In genomic region chr8:94904450-94905175, GRCm38 (mm10) we compare ENCODE assay signal across 8 mouse cellular contexts. TPM values are rescaled to one million over a fixed set of nuclear protein-coding genes. Genes with fewer than 3 reads are reported as not detected.
DNase-seq lines count a peak whose midpoint lies in the region; ATAC-seq lines count a peak whose summit lies in the region.

No protein-coding gene starts in this region.

- peak; percentile 62 for ATAC-seq in heart, embryonic 12.5 days (ENCODE audit: insufficient number of reproducible peaks, low FRiP score)
- ATAC-seq in lung, embryonic 16.5 days (ENCODE audit: low read depth), result peak; percentile 80
- ATAC-seq in granulocyte monocyte progenitor cell, adult 5-6 weeks (replicated peaks; ENCODE audit: poor library complexity, severe bottlenecking), result no peak

- H3K4me1 ChIP-seq in heart, embryonic 12.5 days (replicated peaks), result peaks cover 60% of the 10 kb centered on the region
- H3K4me1 ChIP-seq in lung, embryonic 16.5 days (replicated peaks; ENCODE audit: control insufficient read depth, insufficient read depth, low read length), result peaks cover 33% of the 10 kb centered on the region

- peak; percentile 55 to 69 for DNase-seq in cerebellum, postnatal 25 days
- no peak for DNase-seq in cerebellum, adult 8-10 months
- DNase-seq in cerebellum, postnatal 36 days, result peak; percentile 23 to 54
- peak; percentile 96 to 97 for DNase-seq in kidney, postnatal 25 days
- peak; percentile 75 for DNase-seq in right cerebral cortex, postnatal 4 days

- peaks cover 76% of the 10 kb centered on the region for H3K36me3 ChIP-seq in heart, embryonic 12.5 days
- H3K36me3 ChIP-seq in lung, embryonic 16.5 days (ENCODE audit: control insufficient read depth, insufficient read depth, low read length), result peaks cover 34% of the 10 kb centered on the region

- no peak overlapping the region; the same call in 1 of the 2 replicates for H3K4me2 ChIP-seq in heart, embryonic 12.5 days
- H3K4me2 ChIP-seq in lung, embryonic 16.5 days (ENCODE audit: low read depth, low read length), result 0 out of 2 replicates have a peak overlapping the region, but pooled peaks have one; percentile 13

- H3K9ac ChIP-seq in heart, embryonic 12.5 days, result peak overlapping the region; percentile 14; the same call in 1 of the 2 replicates
- peak overlapping the region; percentile 17 for H3K9ac ChIP-seq in lung, embryonic 16.5 days (ENCODE audit: low read length)

- no peak overlapping the region for H3K4me3 ChIP-seq in heart, embryonic 12.5 days
- no peak overlapping the region for H3K4me3 ChIP-seq in lung, embryonic 16.5 days (ENCODE audit: low read length)

- no peaks in the 10 kb centered on the region for H3K27me3 ChIP-seq in heart, embryonic 12.5 days (replicated peaks)
- H3K27me3 ChIP-seq in lung, embryonic 16.5 days (ENCODE audit: control insufficient read depth, insufficient read depth, low read depth, low read length), result no peaks in the 10 kb centered on the region

- no peaks in the 10 kb centered on the region for H3K9me3 ChIP-seq in heart, embryonic 12.5 days (replicated peaks)
- no peaks in the 10 kb centered on the region for H3K9me3 ChIP-seq in lung, embryonic 16.5 days (ENCODE audit: control insufficient read depth, low read length)

- peak overlapping the region; percentile 65 for H3K27ac ChIP-seq in heart, embryonic 12.5 days (ENCODE audit: poor library complexity, severe bottlenecking)
- H3K27ac ChIP-seq in lung, embryonic 16.5 days (ENCODE audit: low read length), result peak overlapping the region; percentile 90

- WGBS in heart, embryonic 12.5 days, result 59% methylated on average over 12 of the region's 12 CpGs
- whole genome bisulfite sequencing in lung, embryonic 16.5 days, result 45% methylated on average over 12 of the region's 12 CpGs

RNA-seq across cellular contexts. Expression of gene Ccdc102a, which starts 13.3 kb away (rescaled TPM):
- polyA plus RNA-seq in heart, embryonic 12.5 days (2016; fragmentation: Nextera tagmentation; extraction: Ambion mirVana), result 26.2 and 28.2 TPM in 2 replicates
- 18.2 and 18.5 TPM in 2 replicates for polyA plus RNA-seq in lung, embryonic 16.5 days (2015; fragmentation: Nextera tagmentation; extraction: Ambion mirVana)
- not detected in 2 replicates for total RNA-seq in granulocyte monocyte progenitor cell, adult 5-6 weeks (2014; fragmentation: Nextera tagmentation)
- 0.34 and 1.5 TPM in 2 replicates for total RNA-seq in granulocyte monocyte progenitor cell, adult 5-6 weeks (2017)

RNA-seq across cellular contexts. Expression of gene Adgrg5, which starts 18.9 kb away (rescaled TPM):
- 0.09 TPM in 1 of 2 replicates, not detected in the other for polyA plus RNA-seq in heart, embryonic 12.5 days (2016; fragmentation: Nextera tagmentation; extraction: Ambion mirVana)
- polyA plus RNA-seq in lung, embryonic 16.5 days (2015; fragmentation: Nextera tagmentation; extraction: Ambion mirVana), result 0.15 and 0.73 TPM in 2 replicates
- total RNA-seq in granulocyte monocyte progenitor cell, adult 5-6 weeks (2014; fragmentation: Nextera tagmentation), result not detected in 2 replicates
- total RNA-seq in granulocyte monocyte progenitor cell, adult 5-6 weeks (2017), result not detected in 2 replicates

RNA-seq across cellular contexts. Expression of gene Dok4, which starts 28.5 kb away (rescaled TPM):
- 53.3 and 54.2 TPM in 2 replicates for polyA plus RNA-seq in heart, embryonic 12.5 days (2016; fragmentation: Nextera tagmentation; extraction: Ambion mirVana)
- polyA plus RNA-seq in lung, embryonic 16.5 days (2015; fragmentation: Nextera tagmentation; extraction: Ambion mirVana), result 49.4 and 49.7 TPM in 2 replicates
- total RNA-seq in granulocyte monocyte progenitor cell, adult 5-6 weeks (2014; fragmentation: Nextera tagmentation), result not detected in 2 replicates
- 0.13 and 0.62 TPM in 2 replicates for total RNA-seq in granulocyte monocyte progenitor cell, adult 5-6 weeks (2017)

RNA-seq across cellular contexts. Expression of gene Polr2c, which starts 47.4 kb away (rescaled TPM):
- 122 and 126 TPM in 2 replicates for polyA plus RNA-seq in heart, embryonic 12.5 days (2016; fragmentation: Nextera tagmentation; extraction: Ambion mirVana)
- polyA plus RNA-seq in lung, embryonic 16.5 days (2015; fragmentation: Nextera tagmentation; extraction: Ambion mirVana), result 150 and 157 TPM in 2 replicates
- total RNA-seq in granulocyte monocyte progenitor cell, adult 5-6 weeks (2014; fragmentation: Nextera tagmentation), result 57.6 and 75.3 TPM in 2 replicates
- total RNA-seq in granulocyte monocyte progenitor cell, adult 5-6 weeks (2017), result 55.6 and 74.5 TPM in 2 replicates
